Mouse (Mus musculus) Patski (cell line): Measurements from ENCODE around the gene Timm13. TPM values are rescaled to one million over a fixed set of nuclear protein-coding genes. Genes with fewer than 3 reads are reported as not detected.

ENCODE experiments used
- ATAC-seq: fragments of 100-300 bp; one replicate; pipeline ENCODE4 v1.8.0; 2021
- CTCF ChIA-PET: fragments of 350-600 bp; sonication (Branson Sonifier 250); formaldehyde crosslinking; loops from one replicate; lab custom pipeline; 2022; ENCODE audit warnings: inconsistent platforms; lab: Charles Lee
- POLR2A ChIA-PET: fragments of 350-600 bp; sonication (Branson Sonifier 250); formaldehyde crosslinking; loops from one replicate; lab custom pipeline; 2022; ENCODE audit warnings: antibody characterized with exemption, inconsistent platforms; lab: Charles Lee
- DNase-seq: peaks from one replicate; pipeline ENCODE4 v3.0.0-alpha.2; 2011; ENCODE audit warnings: low read depth, low spot score
- H3K27me3 ChIP-seq: fragments of 371-371 bp; one replicate; pipeline ENCODE4 v1.5.1; 2021
- CTCF ChIP-seq: fragments of 100-300 bp; IDR thresholded peaks from one replicate; pipeline ENCODE4 v1.5.1; 2021
- in situ Hi-C: fragments of 300-500 bp; cut with MboI; formaldehyde crosslinking; loops from 3 replicates; pipeline ENCODE4 v1.11.1; 2018; ENCODE audit warnings: low pct_unique_long_range_greater_than_20kb, mixed read lengths
- polyA plus RNA-seq: library from polyadenylated mRNA; unstranded; gene quantifications from one replicate; pipeline ENCODE4 v1.2.3, GENCODE M21; 2021

Gene Timm13
- polyA plus RNA-seq, 1 experiment from 2014 or later: 253 TPM

DNA sequence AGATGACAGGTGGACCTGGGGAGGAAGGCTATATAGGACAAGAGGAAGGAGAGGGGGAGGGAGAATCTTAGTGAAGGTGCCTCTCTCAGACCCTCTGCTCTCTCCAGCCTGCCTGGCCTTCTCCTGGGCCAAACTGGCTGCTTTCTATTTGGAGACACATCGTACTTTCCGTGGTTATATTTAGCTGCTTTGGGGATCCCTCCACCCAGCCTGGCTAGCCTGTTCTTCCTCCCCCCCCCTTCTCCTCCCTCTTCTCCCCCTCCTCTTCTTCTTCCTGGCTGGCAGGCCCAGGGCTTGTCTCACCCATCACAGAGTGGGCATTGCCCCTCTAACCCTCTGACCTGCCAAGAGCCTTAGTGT, 40.2 kb upstream of the Timm13 start:
- TF ChIP-seq CTCF: no peak
- DNase-seq (no peak), ATAC-seq (peak; percentile 8)
- ChIA-PET POLR2A (interaction anchor here (1.0 to 1.8 kb wide), 2 partner anchors 9 to 11 kb away, joined by 5 to 6 read pairs; partner anchors contain the start of gene Gadd45b), CTCF (interaction anchor here (1.0 to 2.9 kb wide), 3 partner anchors 11 to 20 kb away, joined by 4 to 18 read pairs (median 14); partner anchors contain the start of gene Gadd45b)
- in situ Hi-C loops: no loop called here
- no peaks in the 10 kb centered on the region for H3K27me3 ChIP-seq

DNA sequence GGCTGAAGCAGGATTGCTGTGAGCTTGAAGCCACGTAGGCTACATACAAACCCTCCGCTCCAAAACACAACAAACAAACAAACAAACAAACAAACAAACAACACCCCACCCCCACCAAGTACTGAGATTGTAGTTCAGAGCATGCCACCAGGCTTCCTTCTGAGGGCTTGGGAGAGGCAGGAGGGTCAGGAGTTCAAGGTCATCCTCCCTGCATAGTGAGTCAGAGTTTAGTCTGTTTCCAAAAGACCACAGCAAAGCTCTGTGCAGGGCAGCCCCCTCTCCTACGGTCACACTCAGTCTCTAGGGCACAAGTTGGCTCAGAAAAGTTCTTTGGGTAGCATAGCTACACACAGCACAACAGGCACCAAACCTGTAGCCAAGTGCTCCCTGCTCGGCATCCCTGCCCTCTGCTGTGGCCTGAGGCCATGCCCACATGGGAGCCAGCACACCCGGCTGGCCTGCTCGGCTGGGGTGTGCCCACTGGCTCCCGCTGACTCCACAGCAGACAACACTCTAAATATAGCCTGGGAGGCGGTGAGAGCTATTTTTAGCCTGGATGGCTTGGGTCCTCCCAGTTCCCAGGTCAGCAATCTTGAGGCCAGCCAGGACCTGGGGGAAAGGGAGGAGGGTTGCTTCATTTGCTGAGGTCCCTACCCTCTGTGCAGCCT, 39.7 kb upstream of the Timm13 start:
- H3K27me3 ChIP-seq: no peaks in the 10 kb centered on the region
- ChIA-PET POLR2A (interaction anchor here (0.9 to 1.8 kb wide), 4 partner anchors 8 to 20 kb away, joined by 3 to 7 read pairs (median 6); partner anchors contain the start of gene Gadd45b), CTCF (interaction anchor here (1.0 to 2.9 kb wide), 3 partner anchors 10 to 21 kb away, joined by 4 to 18 read pairs (median 14); partner anchors contain the start of gene Gadd45b)
- ATAC-seq (peak; percentile 77), DNase-seq (no peak)
- in situ Hi-C loops: no loop called here
- no peak for TF ChIP-seq CTCF

DNA sequence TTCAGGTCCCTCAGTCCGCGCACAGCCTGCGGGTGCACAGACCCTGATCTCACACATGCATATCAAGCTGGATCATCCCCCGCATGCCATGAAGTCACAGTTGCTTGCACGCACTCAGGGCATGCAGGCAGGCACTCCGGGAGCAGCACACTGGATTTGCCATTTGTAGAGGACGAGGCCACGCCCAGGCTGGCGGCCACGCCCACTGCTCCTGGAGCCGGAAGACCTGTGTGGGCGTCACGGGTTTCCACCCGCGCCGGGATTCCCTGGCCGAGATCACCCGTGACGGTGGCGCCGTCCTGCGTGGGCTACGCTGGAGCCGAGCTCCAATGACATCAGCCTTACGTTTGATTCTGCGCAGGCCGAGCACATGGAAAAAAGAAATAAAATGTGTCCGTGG, 38.9 kb upstream of the Timm13 start:
- ChIA-PET POLR2A (interaction anchor here (0.9 to 1.8 kb wide), 3 partner anchors 10 to 20 kb away, joined by 3 to 7 read pairs (median 6); partner anchors contain the start of gene Gadd45b), CTCF (interaction anchor here (2.8 to 2.9 kb wide), 2 partner anchors 10 to 15 kb away, joined by 14 to 18 read pairs; partner anchors contain the start of gene Gadd45b)
- H3K27me3 ChIP-seq: no peaks in the 10 kb centered on the region
- no peak for ATAC-seq
- in situ Hi-C loops: no loop called here
- no peak for TF ChIP-seq CTCF
- no peak for DNase-seq

DNA sequence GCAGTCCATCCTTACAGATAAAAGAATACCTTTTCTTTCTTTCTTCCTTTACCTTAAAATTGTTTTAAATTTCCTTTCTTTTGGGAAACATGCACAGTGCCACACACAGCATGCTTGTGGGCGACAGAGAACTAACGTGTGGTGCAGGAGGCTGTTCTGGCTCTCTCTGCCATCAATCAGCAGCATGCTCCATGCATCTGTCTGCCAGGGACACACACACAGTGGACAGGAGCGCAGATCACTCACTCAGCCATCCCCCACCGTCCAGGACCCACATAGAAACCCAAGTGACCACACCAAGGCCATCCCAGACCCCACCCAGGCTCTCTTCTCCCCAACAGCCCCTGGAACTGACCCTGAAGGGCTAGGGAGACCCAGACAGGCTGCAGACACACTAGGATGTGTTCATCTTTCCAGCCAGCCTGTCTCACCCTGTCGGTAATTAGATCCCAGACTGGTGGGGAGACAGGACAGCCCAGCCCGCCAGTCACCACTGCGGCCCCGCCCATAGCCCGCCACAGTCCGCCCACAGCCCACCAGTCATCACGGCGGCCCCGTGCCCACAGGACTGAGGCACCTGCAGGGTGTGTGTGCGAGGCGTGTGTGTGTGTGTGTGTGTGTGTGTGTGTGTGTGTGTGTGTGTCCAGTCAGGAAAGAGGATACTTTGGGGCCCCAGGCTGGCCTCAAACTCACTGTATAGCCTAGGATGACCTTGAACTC, 38.2 kb upstream of the Timm13 start:
- ChIA-PET CTCF (interaction anchor here (1.0 to 2.8 kb wide), 3 partner anchors 8 to 16 kb away, joined by 3 to 14 read pairs (median 3); partner anchors contain the start of gene Gadd45b), POLR2A (interaction anchor here (0.9 to 1.8 kb wide), 3 partner anchors 9 to 21 kb away, joined by 3 to 7 read pairs (median 6); partner anchors contain the start of gene Gadd45b)
- DNase-seq: no peak
- H3K27me3 ChIP-seq: no peaks in the 10 kb centered on the region
- TF ChIP-seq CTCF: no peak
- ATAC-seq: no peak
- in situ Hi-C loops: no loop called here

DNA sequence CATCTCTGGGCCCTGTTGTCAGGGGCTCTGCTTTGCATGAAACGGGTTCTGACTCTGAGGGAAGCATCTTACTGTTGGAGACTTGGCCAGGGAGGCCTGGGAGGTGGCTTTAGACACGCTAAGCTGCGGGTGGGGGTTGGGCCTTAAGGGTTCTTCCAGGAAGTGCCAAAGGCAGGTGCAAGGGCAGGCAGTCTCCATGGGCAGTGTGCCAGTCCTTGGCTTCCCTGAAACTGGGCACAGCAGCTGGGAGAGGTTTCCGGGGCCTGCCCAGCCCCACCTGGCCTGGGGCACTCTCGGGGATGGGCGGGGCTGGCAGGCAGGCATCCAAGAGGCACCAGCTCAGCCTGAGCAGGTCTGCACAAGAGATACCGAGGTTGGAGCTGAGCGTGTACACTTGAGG, 36.9 kb upstream of the Timm13 start:
- ATAC-seq: peak; percentile 17
- DNase-seq: no peak
- H3K27me3 ChIP-seq: no peaks in the 10 kb centered on the region
- in situ Hi-C loops: no loop called here
- no peak for TF ChIP-seq CTCF
- ChIA-PET POLR2A (interaction anchor here (1.3 kb wide), 1 partner anchor 9 kb away, joined by 3 read pairs; no protein-coding TSS in a partner anchor), CTCF (interaction anchor here (1.0 to 1.7 kb wide), 5 partner anchors 9 to 53 kb away, joined by 3 to 5 read pairs (median 3); partner anchors contain the start of gene Gadd45b)

DNA sequence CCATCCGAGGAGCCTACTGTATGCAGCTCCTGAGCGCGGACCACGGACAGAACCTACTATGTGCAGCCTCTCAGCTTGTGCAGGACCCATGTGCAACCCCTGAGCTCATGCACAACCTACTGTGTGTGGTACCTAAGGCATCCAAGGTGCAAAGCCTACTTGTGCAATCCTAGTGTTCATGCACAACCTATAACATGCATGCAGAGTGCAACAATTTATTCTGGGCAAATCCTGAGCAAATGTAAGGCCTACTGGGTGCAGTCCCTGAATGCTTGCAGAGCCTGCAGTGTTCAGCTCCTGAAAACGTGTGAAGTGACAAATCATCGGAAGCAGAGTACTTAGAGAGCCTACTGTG, 36.0 kb upstream of the Timm13 start:
- DNase-seq: no peak
- H3K27me3 ChIP-seq: no peaks in the 10 kb centered on the region
- CTCF ChIA-PET: interaction anchor here (1.4 to 1.7 kb wide), 3 partner anchors 8 to 54 kb away, joined by 3 to 5 read pairs (median 3); partner anchors contain the start of gene Gadd45b
- in situ Hi-C loops: no loop called here
- POLR2A ChIA-PET: interaction anchor here (0.6 to 1.3 kb wide), 3 partner anchors 10 to 1249 kb away, joined by 3 to 5 read pairs (median 3); no protein-coding TSS in a partner anchor
- no peak for ATAC-seq
- TF ChIP-seq CTCF: no peak

DNA sequence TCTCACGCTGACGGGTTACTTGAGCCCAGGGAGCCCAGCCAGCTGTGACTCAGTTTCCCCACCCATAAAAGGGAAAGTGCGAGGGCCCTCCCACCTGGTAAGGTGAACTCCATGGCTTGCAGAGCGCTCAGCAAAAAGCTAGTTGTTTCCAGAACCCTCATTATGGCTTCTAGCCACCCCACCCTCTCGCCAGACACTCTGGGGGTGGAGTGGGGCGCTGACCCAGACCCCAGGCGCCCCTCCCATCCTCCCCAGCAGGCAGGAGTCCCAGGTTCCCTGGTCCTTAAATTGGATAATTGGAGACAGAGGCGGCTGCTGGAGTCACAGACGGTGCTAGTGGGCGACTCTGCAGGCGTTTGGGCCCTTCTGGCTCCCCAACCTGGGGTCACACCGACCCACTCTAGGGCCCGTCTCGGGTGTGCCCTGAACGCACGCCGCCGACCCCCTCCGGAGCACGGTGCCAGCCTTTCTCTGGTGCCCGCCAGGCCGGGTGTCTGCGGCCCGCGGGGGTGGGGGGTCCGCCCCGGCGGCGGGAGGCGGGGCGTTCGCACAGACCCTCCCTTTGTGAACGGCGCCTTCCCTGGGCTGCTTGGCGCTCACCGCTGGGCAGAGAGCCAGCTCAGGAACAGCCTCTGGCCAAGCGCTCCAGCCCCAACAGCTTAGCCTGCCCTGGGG, 35.5 kb upstream of the Timm13 start:
- no peak for DNase-seq
- no peak for ATAC-seq
- POLR2A ChIA-PET: interaction anchor here (0.6 to 1.0 kb wide), 2 partner anchors 24 to 1249 kb away, joined by 3 to 5 read pairs; no protein-coding TSS in a partner anchor
- no peaks in the 10 kb centered on the region for H3K27me3 ChIP-seq
- in situ Hi-C loops: no loop called here
- CTCF ChIA-PET: interaction anchor here (1.4 to 1.7 kb wide), 3 partner anchors 7 to 55 kb away, joined by 3 to 5 read pairs (median 3); partner anchors contain the start of gene Gadd45b
- TF ChIP-seq CTCF: no peak

DNA sequence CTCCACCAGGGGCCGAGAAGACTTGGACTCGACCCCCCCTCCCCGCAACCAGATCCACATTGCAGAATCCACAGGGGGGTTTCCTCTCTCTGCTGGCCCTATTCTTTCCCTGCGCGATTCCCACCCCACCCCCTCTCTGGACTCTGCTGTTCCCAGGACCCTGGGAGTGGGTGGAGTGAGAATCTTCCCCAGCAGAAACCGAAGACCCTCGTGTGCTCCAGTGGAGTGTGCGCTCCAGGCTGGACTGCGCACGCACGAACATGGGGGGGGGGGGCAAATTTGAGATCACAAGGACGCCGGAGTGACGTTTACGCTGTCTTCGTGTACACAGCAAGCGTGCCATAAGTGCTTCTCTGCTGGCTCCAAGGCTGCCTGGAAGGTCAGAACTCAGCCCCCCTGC, 34.9 kb upstream of the Timm13 start:
- no peaks in the 10 kb centered on the region for H3K27me3 ChIP-seq

DNA sequence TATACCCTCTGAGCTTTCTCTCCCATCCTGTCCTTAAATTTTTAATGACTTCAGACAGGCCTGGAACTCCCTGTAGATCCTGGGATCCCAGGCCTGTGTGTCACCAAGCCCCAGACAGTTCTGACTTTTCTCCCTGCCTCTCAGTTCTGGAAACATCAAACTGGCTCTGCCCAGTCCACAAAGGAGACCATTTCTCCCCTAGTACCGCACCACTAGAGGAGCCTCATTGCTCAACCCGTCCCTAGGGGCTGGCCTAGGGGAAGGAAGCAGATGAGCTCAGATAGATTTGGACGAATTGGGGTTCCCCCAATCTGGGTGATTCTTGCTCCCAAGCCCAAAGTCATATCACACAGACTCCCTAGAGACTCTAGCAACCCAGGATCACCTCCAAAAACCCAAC, 34.5 kb upstream of the Timm13 start:
- TF ChIP-seq CTCF: no peak
- H3K27me3 ChIP-seq: no peaks in the 10 kb centered on the region
- CTCF ChIA-PET: interaction anchor here (0.8 to 1.7 kb wide), 6 partner anchors 9 to 56 kb away, joined by 3 to 5 read pairs (median 4); no protein-coding TSS in a partner anchor
- DNase-seq: no peak
- in situ Hi-C loops: no loop called here
- POLR2A ChIA-PET: interaction anchor here (1.3 to 7.8 kb wide), 2 partner anchors 10 to 20 kb away, joined by 4 to 55 read pairs; no protein-coding TSS in a partner anchor
- no peak for ATAC-seq

More for the DNA sequence above, 34.9 kb upstream of the Timm13 start:
- ATAC-seq (no peak), DNase-seq (no peak)
- POLR2A ChIA-PET: interaction anchor here (7.8 kb wide), 1 partner anchor 20 kb away, joined by 55 read pairs; no protein-coding TSS in a partner anchor
- in situ Hi-C loops: no loop called here
- CTCF ChIA-PET: interaction anchor here (1.1 to 1.7 kb wide), 2 partner anchors 23 to 55 kb away, joined by 3 to 4 read pairs; no protein-coding TSS in a partner anchor
- no peak for TF ChIP-seq CTCF
